Mouse (Mus musculus): Measurements from ENCODE around the gene Slc45a1. TPM values are rescaled to one million over a fixed set of nuclear protein-coding genes. Genes with fewer than 3 reads are reported as not detected.

Gene Slc45a1
- polyA plus RNA-seq, 1 experiment: not detected

- H3K4me3 ChIP-seq: no peak overlapping the region
- H3K79me2 ChIP-seq (ENCODE audit: control insufficient read depth, insufficient read depth): no peaks in the 10 kb centered on the region
- no peak overlapping the region for H3K4me2 ChIP-seq (ENCODE audit: low read depth)
- H3ac ChIP-seq (ENCODE audit: control insufficient read depth, insufficient read length): no peak overlapping the region
- TF ChIP-seq MYOG (IDR thresholded peaks at IDR 0.05; ENCODE audit: control insufficient read depth in 1 of 3, insufficient read depth in 1 of 3, insufficient read length in 2 of 3, low read depth in 2 of 3) (no peak), MAX (IDR thresholded peaks at IDR 0.05; ENCODE audit: low read depth) (no peak), REST (IDR thresholded peaks at IDR 0.05; ENCODE audit: insufficient read depth, insufficient read length) (no peak), E2F4 (IDR thresholded peaks at IDR 0.05; ENCODE audit: insufficient read depth) (no peak), POLR2A (IDR thresholded peaks at IDR 0.05; ENCODE audit: insufficient read length, low read depth) (no peak), CEBPB (IDR thresholded peaks at IDR 0.05; ENCODE audit: insufficient read depth, poor library complexity, severe bottlenecking) (no peak), SRF (IDR thresholded peaks at IDR 0.05; ENCODE audit: control insufficient read depth, insufficient read length, low read depth) (no peak), TCF12 (IDR thresholded peaks at IDR 0.05; ENCODE audit: insufficient read depth, poor library complexity, severe bottlenecking) (no peak), TCF3 (IDR thresholded peaks at IDR 0.05; ENCODE audit: insufficient read length, low read depth) (no peak), POLR2AphosphoS2 (IDR thresholded peaks at IDR 0.05; ENCODE audit: insufficient read length, low read depth) (no peak), MYOD1 (IDR thresholded peaks at IDR 0.05; ENCODE audit: control insufficient read depth in 1 of 3, insufficient read length in 2 of 3, low read depth in 2 of 3) (no peak), USF1 (IDR thresholded peaks at IDR 0.05; ENCODE audit: low read depth) (no peak)
- no peaks in the 10 kb centered on the region for H3K36me3 ChIP-seq (ENCODE audit: control insufficient read depth, insufficient read depth)
- H3K27me3 ChIP-seq (ENCODE audit: control insufficient read depth, insufficient read depth, insufficient read length): no peaks in the 10 kb centered on the region
These were observed 15.3 kb downstream of the Slc45a1 start for GRCm38 (mm10) chr4:150636635-150637034.

GRCm38 (mm10) chr4:150635568-150635967 is 16.4 kb downstream of the Slc45a1 start:
- H3K79me2 ChIP-seq (ENCODE audit: control insufficient read depth, insufficient read depth): no peaks in the 10 kb centered on the region
- TF ChIP-seq REST (IDR thresholded peaks at IDR 0.05; ENCODE audit: insufficient read depth, insufficient read length) (no peak), MYOG (IDR thresholded peaks at IDR 0.05; ENCODE audit: control insufficient read depth in 1 of 3, insufficient read depth in 1 of 3, insufficient read length in 2 of 3, low read depth in 2 of 3) (no peak), MYOD1 (IDR thresholded peaks at IDR 0.05; ENCODE audit: control insufficient read depth in 1 of 3, insufficient read length in 2 of 3, low read depth in 2 of 3) (no peak), MAX (IDR thresholded peaks at IDR 0.05; ENCODE audit: low read depth) (no peak), USF1 (IDR thresholded peaks at IDR 0.05; ENCODE audit: low read depth) (no peak), TCF3 (IDR thresholded peaks at IDR 0.05; ENCODE audit: insufficient read length, low read depth) (no peak)
- no peak overlapping the region for H3ac ChIP-seq (ENCODE audit: control insufficient read depth, insufficient read length)
- H3K4me2 ChIP-seq (ENCODE audit: low read depth): no peak overlapping the region
- no peaks in the 10 kb centered on the region for H3K27me3 ChIP-seq (ENCODE audit: control insufficient read depth, insufficient read depth, insufficient read length)
- no peaks in the 10 kb centered on the region for H3K36me3 ChIP-seq (ENCODE audit: control insufficient read depth, insufficient read depth)
- no peak overlapping the region for H3K4me3 ChIP-seq

GRCm38 (mm10) chr4:150629266-150629665 is 22.7 kb downstream of the Slc45a1 start:
- no peaks in the 10 kb centered on the region for H3K36me3 ChIP-seq (ENCODE audit: control insufficient read depth, insufficient read depth)
- no peak for TF ChIP-seq MYOD1 (IDR thresholded peaks at IDR 0.05; ENCODE audit: control insufficient read depth in 1 of 3, insufficient read length in 2 of 3, low read depth in 2 of 3)
- TF ChIP-seq POLR2A (IDR thresholded peaks at IDR 0.05; ENCODE audit: insufficient read length, low read depth): no peak
- TF ChIP-seq TCF12 (IDR thresholded peaks at IDR 0.05; ENCODE audit: insufficient read depth, poor library complexity, severe bottlenecking): no peak
- TF ChIP-seq MAX (IDR thresholded peaks at IDR 0.05; ENCODE audit: low read depth): no peak
- no peak for TF ChIP-seq E2F4 (IDR thresholded peaks at IDR 0.05; ENCODE audit: insufficient read depth)
- no peak for TF ChIP-seq MYOG (IDR thresholded peaks at IDR 0.05; ENCODE audit: control insufficient read depth in 1 of 3, insufficient read depth in 1 of 3, insufficient read length in 2 of 3, low read depth in 2 of 3)
- TF ChIP-seq USF1 (IDR thresholded peaks at IDR 0.05; ENCODE audit: low read depth): no peak
- TF ChIP-seq SRF (IDR thresholded peaks at IDR 0.05; ENCODE audit: control insufficient read depth, insufficient read length, low read depth): no peak
- no peak for TF ChIP-seq TCF3 (IDR thresholded peaks at IDR 0.05; ENCODE audit: insufficient read length, low read depth)
- TF ChIP-seq REST (IDR thresholded peaks at IDR 0.05; ENCODE audit: insufficient read depth, insufficient read length): no peak
- no peak for TF ChIP-seq POLR2AphosphoS2 (IDR thresholded peaks at IDR 0.05; ENCODE audit: insufficient read length, low read depth)
- TF ChIP-seq CEBPB (IDR thresholded peaks at IDR 0.05; ENCODE audit: insufficient read depth, poor library complexity, severe bottlenecking): no peak
- H3K4me2 ChIP-seq (ENCODE audit: low read depth): no peak overlapping the region
- H3K79me2 ChIP-seq (ENCODE audit: control insufficient read depth, insufficient read depth): no peaks in the 10 kb centered on the region
- no peak overlapping the region for H3K4me3 ChIP-seq
- H3ac ChIP-seq (ENCODE audit: control insufficient read depth, insufficient read length): no peak overlapping the region
- no peaks in the 10 kb centered on the region for H3K27me3 ChIP-seq (ENCODE audit: control insufficient read depth, insufficient read depth, insufficient read length)

GRCm38 (mm10) chr4:150625951-150626732 is 25.8 kb downstream of the Slc45a1 start:
- H3K36me3 ChIP-seq (ENCODE audit: control insufficient read depth, insufficient read depth): no peaks in the 10 kb centered on the region
- H3K79me2 ChIP-seq (ENCODE audit: control insufficient read depth, insufficient read depth): no peaks in the 10 kb centered on the region
- TF ChIP-seq REST (IDR thresholded peaks at IDR 0.05; ENCODE audit: insufficient read depth, insufficient read length): no peak
- H3ac ChIP-seq (ENCODE audit: control insufficient read depth, insufficient read length): no peak overlapping the region
- no peak overlapping the region for H3K4me2 ChIP-seq (ENCODE audit: low read depth)
- no peak overlapping the region for H3K4me3 ChIP-seq
- H3K27me3 ChIP-seq (ENCODE audit: control insufficient read depth, insufficient read depth, insufficient read length): no peaks in the 10 kb centered on the region

GRCm38 (mm10) chr4:150625425-150625824 is 26.5 kb downstream of the Slc45a1 start:
- H3K79me2 ChIP-seq (ENCODE audit: control insufficient read depth, insufficient read depth): no peaks in the 10 kb centered on the region
- TF ChIP-seq MAX (IDR thresholded peaks at IDR 0.05; ENCODE audit: low read depth) (no peak), SRF (IDR thresholded peaks at IDR 0.05; ENCODE audit: control insufficient read depth, insufficient read length, low read depth) (no peak), POLR2AphosphoS2 (IDR thresholded peaks at IDR 0.05; ENCODE audit: insufficient read length, low read depth) (no peak), TCF12 (IDR thresholded peaks at IDR 0.05; ENCODE audit: insufficient read depth, poor library complexity, severe bottlenecking) (no peak), E2F4 (IDR thresholded peaks at IDR 0.05; ENCODE audit: insufficient read depth) (no peak), MYOD1 (IDR thresholded peaks at IDR 0.05; ENCODE audit: control insufficient read depth in 1 of 3, insufficient read length in 2 of 3, low read depth in 2 of 3) (no peak), TCF3 (IDR thresholded peaks at IDR 0.05; ENCODE audit: insufficient read length, low read depth) (no peak), POLR2A (IDR thresholded peaks at IDR 0.05; ENCODE audit: insufficient read length, low read depth) (no peak), MYOG (IDR thresholded peaks at IDR 0.05; ENCODE audit: control insufficient read depth in 1 of 3, insufficient read depth in 1 of 3, insufficient read length in 2 of 3, low read depth in 2 of 3) (no peak), USF1 (IDR thresholded peaks at IDR 0.05; ENCODE audit: low read depth) (no peak), CEBPB (IDR thresholded peaks at IDR 0.05; ENCODE audit: insufficient read depth, poor library complexity, severe bottlenecking) (no peak), REST (IDR thresholded peaks at IDR 0.05; ENCODE audit: insufficient read depth, insufficient read length) (no peak)
- H3K36me3 ChIP-seq (ENCODE audit: control insufficient read depth, insufficient read depth): peaks cover 2% of the 10 kb centered on the region
- no peak overlapping the region for H3K4me3 ChIP-seq
- no peak overlapping the region for H3K4me2 ChIP-seq (ENCODE audit: low read depth)
- no peak overlapping the region for H3ac ChIP-seq (ENCODE audit: control insufficient read depth, insufficient read length)
- H3K27me3 ChIP-seq (ENCODE audit: control insufficient read depth, insufficient read depth, insufficient read length): no peaks in the 10 kb centered on the region

Measured in myocyte (in vitro differentiated cells).